Mouse (Mus musculus) ES-E14 (cell line): Measurements from ENCODE around the gene Pycr2.

Experiments
- HCFC1 ChIP-seq: IDR thresholded peaks from 2 replicates; pipeline ENCODE4 v1.6.1; 2012; ENCODE audit warnings: low read length, inconsistent platforms, borderline replicate concordance; ENCODE audit not compliant: insufficient read depth
- ZC3H11A ChIP-seq: IDR thresholded peaks from 2 replicates; pipeline ENCODE4 v1.6.1; 2012; ENCODE audit warnings: low read depth, mild to moderate bottlenecking, inconsistent platforms, low read length, borderline replicate concordance

- TF ChIP-seq ZC3H11A (no peak), HCFC1 (no peak)
Observed at GRCm38 (mm10) chr1:180934467-180935419, 30.6 kb downstream of the Pycr2 start, which contains the start of gene Lefty1.
